Mouse (Mus musculus) neural tube, embryonic 15.5 days (tissue): ENCODE data around the gene Gm17359. TPM values are rescaled to one million over a fixed set of nuclear protein-coding genes. Genes with fewer than 3 reads are reported as not detected.

Experiments
- ATAC-seq: fragments of 200-750 bp; cut with Nextera tagmentation; 2 replicates; pipeline ENCODE4 v1.8.0; 2017; ENCODE audit warnings: mild to moderate bottlenecking, moderate TSS enrichment, moderate library complexity; ENCODE audit not compliant: low FRiP score
- H3K27ac ChIP-seq: fragments of 300-500 bp; sonication (generic); replicated peaks from 2 replicates; pipeline ENCODE4 v1.5.1; 2015; ENCODE audit warnings: mild to moderate bottlenecking, inconsistent platforms
- H3K27me3 ChIP-seq: fragments of 300-500 bp; sonication (generic); replicated peaks from 2 replicates; pipeline ENCODE4 v1.6.1; 2015; ENCODE audit warnings: inconsistent platforms
- H3K36me3 ChIP-seq: fragments of 300-500 bp; sonication (generic); 2 replicates; pipeline ENCODE4 v1.6.1; 2015; ENCODE audit warnings: inconsistent platforms
- H3K4me1 ChIP-seq: fragments of 300-500 bp; sonication (generic); 2 replicates; pipeline ENCODE4 v1.6.1; 2015; ENCODE audit warnings: inconsistent platforms
- H3K4me2 ChIP-seq: fragments of 300-500 bp; sonication (generic); 2 replicates; pipeline ENCODE4 v1.6.1; 2015; ENCODE audit warnings: inconsistent platforms, mild to moderate bottlenecking, moderate library complexity
- H3K4me3 ChIP-seq: fragments of 300-500 bp; sonication (generic); replicated peaks from 2 replicates; pipeline ENCODE4 v1.5.1; 2015; ENCODE audit warnings: mild to moderate bottlenecking, inconsistent platforms
- H3K9ac ChIP-seq: fragments of 300-500 bp; sonication (generic); replicated peaks from 2 replicates; pipeline ENCODE4 v1.6.1; 2015; ENCODE audit warnings: mild to moderate bottlenecking, inconsistent platforms
- H3K9me3 ChIP-seq: fragments of 300-500 bp; sonication (generic); replicated peaks from 2 replicates; pipeline ENCODE4 v1.6.1; 2016; ENCODE audit warnings: inconsistent platforms
- WGBS: fragments of 180-500 bp; shearing (Covaris S2); methylation state at CpG from one replicate; pipeline ENCODE4 v1.1.7; 2015; ENCODE audit warnings: mixed read lengths; 5-methylcytosine and 5-hydroxymethylcytosine counted together
- polyA plus RNA-seq: library from polyadenylated mRNA; unstranded; fragments of >200 nt; fragmentation: Nextera tagmentation; extraction: Ambion mirVana; gene quantifications from 2 replicates; pipeline ENCODE4 v1.2.1, GENCODE M21; 2015

Gene Gm17359
- polyA plus RNA-seq, 1 experiment from 2014 or later = not detected

DNA sequence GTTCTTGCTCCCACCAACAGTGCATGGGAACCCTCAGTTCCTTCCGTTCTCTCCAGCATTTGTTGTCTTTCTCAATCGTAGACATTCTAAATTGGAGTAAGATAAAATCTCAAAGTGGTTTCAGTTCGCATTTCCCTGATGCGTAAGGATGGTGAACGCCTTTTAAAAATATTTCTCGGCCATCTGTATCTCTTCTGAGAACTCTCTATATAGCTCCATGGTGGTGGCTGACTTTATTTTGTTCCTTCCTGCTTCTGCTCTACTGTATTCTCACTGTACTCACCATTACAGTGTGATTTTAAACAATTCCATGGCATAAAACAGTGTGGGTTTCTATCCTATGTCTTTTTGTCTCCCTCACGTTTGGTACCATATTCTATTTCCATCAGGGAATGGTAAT, 26.3 kb upstream of the Gm17359 start:
- Histone ChIP-seq H3K9me3 (no peaks in the 10 kb centered on the region), H3K4me2 (no peak overlapping the region), H3K9ac (no peak overlapping the region), H3K36me3 (no peaks in the 10 kb centered on the region), H3K27ac (no peak overlapping the region), H3K4me3 (no peak overlapping the region), H3K4me1 (peaks cover 4% of the 10 kb centered on the region; the same call in 1 of the 2 replicates), H3K27me3 (no peaks in the 10 kb centered on the region)
- ATAC-seq = no peak
- WGBS = 81% methylated on average over 7 of the region's 7 CpGs

DNA sequence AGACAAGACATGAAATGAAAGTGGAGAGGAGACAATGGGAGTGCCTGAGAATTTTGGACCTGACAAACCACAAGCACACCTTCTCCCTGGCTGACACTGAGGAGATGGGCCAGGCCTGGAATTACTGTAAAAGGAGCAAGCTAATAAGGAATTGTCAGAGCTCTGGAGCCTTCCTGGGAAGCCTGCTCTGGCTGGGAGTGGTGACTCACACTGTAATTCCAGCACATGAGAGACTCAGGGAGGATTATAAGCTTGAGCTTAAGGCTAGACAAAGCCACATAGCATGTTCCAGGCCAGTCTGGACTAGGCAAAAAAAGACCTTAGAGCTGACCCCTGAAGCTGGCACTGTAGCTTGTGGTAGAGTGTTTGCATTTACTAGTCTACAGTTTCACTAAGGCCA, 24.6 kb upstream of the Gm17359 start:
- no peak overlapping the region for H3K27ac ChIP-seq
- no peak overlapping the region for H3K9ac ChIP-seq
- H3K9me3 ChIP-seq = no peaks in the 10 kb centered on the region
- H3K4me1 ChIP-seq = peaks cover 4% of the 10 kb centered on the region; the same call in 1 of the 2 replicates
- H3K4me3 ChIP-seq = no peak overlapping the region
- no peaks in the 10 kb centered on the region for H3K27me3 ChIP-seq
- H3K36me3 ChIP-seq = no peaks in the 10 kb centered on the region
- H3K4me2 ChIP-seq = no peak overlapping the region
- no peak for ATAC-seq

DNA sequence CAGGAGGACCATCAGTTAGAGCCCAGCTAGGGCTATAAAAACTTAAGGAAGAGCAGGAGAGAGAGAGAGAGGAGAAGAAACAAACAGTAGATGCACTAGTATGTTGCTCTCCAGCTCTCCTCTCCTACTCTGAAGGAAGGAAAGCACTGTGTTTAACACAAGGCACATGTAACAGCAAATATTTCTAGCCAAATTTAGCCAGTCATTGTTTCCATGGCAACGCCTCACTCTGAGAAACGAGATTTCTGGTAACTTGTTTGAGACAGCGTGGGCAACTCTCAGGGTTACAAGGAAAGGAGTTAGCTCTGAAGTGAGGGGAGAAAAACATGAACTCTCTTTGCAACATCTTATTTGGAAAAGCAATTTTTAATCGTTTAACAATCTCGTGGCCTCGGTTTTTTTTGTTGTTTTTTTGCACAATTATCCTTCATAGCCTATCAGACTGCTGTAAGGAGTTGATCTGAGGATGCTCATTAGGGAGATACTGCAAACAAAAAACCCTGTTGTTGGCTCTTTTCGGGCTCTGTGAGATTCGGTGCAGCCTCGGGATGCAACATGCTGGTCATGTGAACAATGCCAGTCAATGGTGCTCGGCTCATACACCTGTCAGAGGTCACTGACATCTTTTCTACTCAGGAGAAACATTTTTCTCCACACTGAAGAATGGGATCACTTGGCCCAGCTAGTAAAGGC, 22.3 kb upstream of the Gm17359 start:
- peaks cover 4% of the 10 kb centered on the region; the same call in 1 of the 2 replicates for H3K4me1 ChIP-seq

DNA sequence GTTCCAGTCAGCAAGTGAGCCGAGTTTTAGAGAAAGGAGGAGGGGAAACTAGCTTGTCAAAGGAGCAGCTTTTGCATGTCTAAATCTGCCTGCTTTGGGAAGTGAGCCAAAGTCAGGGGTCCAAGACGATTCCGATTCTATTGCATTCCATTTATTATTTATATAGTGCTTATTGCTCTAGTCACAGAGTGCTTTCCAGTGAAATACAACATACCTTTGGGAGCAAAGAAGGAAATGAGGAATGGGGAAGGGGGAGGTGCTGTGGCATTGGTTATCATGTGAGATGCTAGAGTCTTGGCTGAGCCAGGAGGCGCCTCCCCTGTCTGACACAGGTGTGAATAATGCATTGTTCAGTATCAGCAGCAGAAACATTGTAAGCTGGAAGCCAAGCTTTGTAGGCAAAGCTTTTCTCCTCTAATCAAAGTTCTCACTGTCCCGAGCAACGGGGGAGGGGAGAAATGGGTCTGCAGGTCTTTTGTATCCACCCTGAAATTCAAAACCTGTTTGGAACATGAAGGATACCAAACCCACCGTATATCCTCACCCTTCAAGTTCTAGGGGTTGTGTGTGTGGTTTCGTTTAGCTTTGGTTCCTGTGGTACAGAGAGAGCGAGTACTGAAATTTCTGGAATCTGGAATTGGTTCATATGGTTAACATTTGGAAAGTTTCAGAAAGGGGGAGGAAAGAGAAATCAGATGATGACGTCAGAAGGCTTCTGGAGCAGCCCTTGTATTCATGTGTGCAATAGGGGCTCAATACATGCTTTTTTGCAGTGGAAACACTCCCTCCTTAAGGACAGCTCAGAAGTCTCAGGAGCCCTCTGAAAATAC, 11.5 kb upstream of the Gm17359 start:
- Histone ChIP-seq H3K4me1 (peaks cover 20% of the 10 kb centered on the region), H3K9me3 (no peaks in the 10 kb centered on the region), H3K27ac (0 out of 2 replicates have a peak overlapping the region, but pooled peaks have one; percentile 18), H3K9ac (no peak overlapping the region), H3K27me3 (no peaks in the 10 kb centered on the region), H3K4me3 (no peak overlapping the region), H3K36me3 (no peaks in the 10 kb centered on the region), H3K4me2 (peak overlapping the region; percentile 17; the same call in 1 of the 2 replicates)
- ATAC-seq = peak; percentile 54; the same call in 1 of the 2 replicates
- WGBS = 46% methylated on average over 10 of the region's 10 CpGs

More for the DNA sequence above, 22.3 kb upstream of the Gm17359 start:
- Histone ChIP-seq H3K27me3 (no peaks in the 10 kb centered on the region), H3K27ac (no peak overlapping the region), H3K4me3 (no peak overlapping the region), H3K9ac (no peak overlapping the region), H3K9me3 (no peaks in the 10 kb centered on the region), H3K4me2 (no peak overlapping the region), H3K36me3 (no peaks in the 10 kb centered on the region)
- 55% methylated on average over 10 of the region's 10 CpGs for whole genome bisulfite sequencing
- ATAC-seq = peak; percentile 80; the same call in 1 of the 2 replicates

DNA sequence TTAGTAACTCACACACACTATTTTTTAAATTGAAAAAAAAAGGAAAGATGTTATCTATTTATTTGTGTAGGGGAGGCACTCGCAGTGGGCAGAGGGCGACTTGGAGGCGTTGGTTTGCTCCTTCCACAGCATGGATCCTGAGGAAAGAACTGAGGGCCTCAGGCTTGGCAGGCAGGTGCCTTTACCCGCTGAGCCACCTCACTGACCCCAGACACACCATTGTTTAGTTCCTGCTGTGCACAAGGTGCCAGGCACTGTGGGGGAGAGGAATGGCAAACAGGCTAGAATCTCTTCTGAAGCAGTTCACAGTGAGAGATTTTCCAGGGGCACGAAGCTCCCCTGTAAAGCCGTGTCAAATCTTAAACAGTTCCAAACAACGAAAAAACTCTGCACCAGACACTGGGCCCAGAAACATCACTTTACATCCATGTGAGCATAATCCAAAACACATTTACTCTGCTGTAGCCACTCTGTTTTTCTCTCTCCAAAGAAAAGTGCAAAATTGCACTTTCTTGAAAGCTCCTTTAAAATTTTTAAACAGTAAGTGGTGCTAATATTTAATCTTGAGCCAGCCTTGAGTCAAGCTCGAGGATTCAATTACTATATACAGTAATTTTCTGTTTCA, 6.7 kb upstream of the Gm17359 start:
- Histone ChIP-seq H3K27me3 (no peaks in the 10 kb centered on the region), H3K4me1 (peaks cover 11% of the 10 kb centered on the region), H3K4me2 (no peak overlapping the region), H3K36me3 (no peaks in the 10 kb centered on the region), H3K9me3 (no peaks in the 10 kb centered on the region), H3K9ac (no peak overlapping the region), H3K4me3 (no peak overlapping the region), H3K27ac (no peak overlapping the region)
- ATAC-seq = no peak
- 31% methylated on average over 8 of the region's 8 CpGs for WGBS

DNA sequence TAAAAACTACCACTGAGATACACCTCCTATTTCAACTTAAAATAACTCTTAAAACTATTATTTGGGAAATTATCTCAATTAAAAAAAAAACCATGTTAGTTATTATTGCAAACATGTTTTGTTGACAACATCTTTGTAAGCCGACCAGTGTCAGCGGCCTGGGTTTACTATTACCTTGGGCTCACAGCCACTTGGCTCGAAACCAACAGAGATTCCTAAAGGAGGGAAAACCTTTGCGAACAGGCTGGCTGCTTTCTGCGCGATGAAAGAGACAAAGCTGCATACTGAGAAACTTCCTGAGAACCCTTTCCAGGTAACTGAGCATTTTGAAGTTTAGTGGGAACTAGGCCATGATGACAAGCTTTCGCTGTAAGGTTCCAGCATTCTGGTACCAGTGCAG, 3.4 kb upstream of the Gm17359 start:
- no peak for ATAC-seq
- no peaks in the 10 kb centered on the region for H3K36me3 ChIP-seq

DNA sequence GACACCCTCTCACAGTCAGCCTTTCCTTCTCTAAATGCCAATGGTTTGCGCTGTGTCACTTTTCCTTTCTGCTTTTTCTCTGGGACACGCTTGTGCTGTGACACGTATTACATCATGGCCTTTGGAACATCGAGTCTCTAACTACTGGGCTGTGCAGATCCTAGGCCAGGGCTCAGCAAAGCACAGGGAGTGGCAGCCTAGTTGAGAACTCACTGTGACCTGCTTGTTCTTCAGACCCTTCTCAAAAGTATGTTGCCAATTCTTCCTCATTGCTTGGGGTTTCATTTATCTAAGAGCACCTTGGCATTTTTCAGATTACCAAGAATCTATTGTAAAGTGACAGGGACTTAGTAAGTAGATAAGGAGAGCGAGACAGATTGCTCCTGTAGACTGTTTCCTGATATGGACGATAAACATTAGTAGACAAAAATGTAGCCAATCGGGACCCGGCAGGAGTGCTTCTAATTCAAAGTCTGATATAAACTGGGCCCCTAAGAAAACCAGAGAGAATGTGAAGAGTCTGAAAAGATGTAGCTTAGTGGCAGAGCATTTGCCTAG, 2.7 kb upstream of the Gm17359 start:
- Histone ChIP-seq H3K27me3 (no peaks in the 10 kb centered on the region), H3K9me3 (no peaks in the 10 kb centered on the region), H3K4me1 (0 out of 2 replicates have a peak, but pooled peaks cover 3% of the 10 kb centered on the region), H3K4me3 (no peak overlapping the region), H3K27ac (no peak overlapping the region), H3K36me3 (no peaks in the 10 kb centered on the region), H3K4me2 (no peak overlapping the region), H3K9ac (no peak overlapping the region)
- 92% methylated on average over 8 of the region's 8 CpGs for WGBS
- no peak for ATAC-seq

More for the DNA sequence above, 3.4 kb upstream of the Gm17359 start:
- H3K27ac ChIP-seq = no peak overlapping the region
- H3K4me3 ChIP-seq = no peak overlapping the region
- no peaks in the 10 kb centered on the region for H3K9me3 ChIP-seq
- H3K4me2 ChIP-seq = no peak overlapping the region
- no peaks in the 10 kb centered on the region for H3K27me3 ChIP-seq
- no peak overlapping the region for H3K9ac ChIP-seq
- 82% methylated on average over 7 of the region's 7 CpGs for WGBS
- H3K4me1 ChIP-seq = 0 out of 2 replicates have a peak, but pooled peaks cover 3% of the 10 kb centered on the region

DNA sequence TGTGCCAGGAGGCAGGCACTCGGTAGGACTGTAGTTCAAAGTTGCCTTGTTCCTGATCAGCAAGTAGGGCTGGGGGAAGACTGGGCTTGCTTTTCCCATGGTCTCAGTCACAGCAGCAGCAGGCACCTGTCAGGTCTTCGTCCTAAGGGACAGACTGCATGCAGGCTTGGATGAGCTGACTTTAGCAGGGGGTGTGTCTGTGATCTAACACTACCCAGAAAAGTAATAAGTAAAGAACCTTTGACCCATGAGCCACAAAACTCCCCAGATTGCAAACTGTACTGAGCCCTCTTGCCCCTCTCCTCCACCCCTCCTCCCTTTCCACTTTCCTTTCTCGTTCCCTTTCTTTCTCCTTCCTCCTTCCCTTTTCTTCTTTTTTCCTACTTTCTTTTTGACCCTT, 4.3 kb downstream of the Gm17359 start:
- 57% methylated on average over 3 of the region's 3 CpGs for WGBS
- Histone ChIP-seq H3K27ac (no peak overlapping the region), H3K36me3 (no peaks in the 10 kb centered on the region), H3K27me3 (no peaks in the 10 kb centered on the region), H3K4me3 (no peak overlapping the region), H3K9me3 (no peaks in the 10 kb centered on the region), H3K9ac (no peak overlapping the region), H3K4me1 (no peaks in the 10 kb centered on the region), H3K4me2 (no peak overlapping the region)
- no peak for ATAC-seq

DNA sequence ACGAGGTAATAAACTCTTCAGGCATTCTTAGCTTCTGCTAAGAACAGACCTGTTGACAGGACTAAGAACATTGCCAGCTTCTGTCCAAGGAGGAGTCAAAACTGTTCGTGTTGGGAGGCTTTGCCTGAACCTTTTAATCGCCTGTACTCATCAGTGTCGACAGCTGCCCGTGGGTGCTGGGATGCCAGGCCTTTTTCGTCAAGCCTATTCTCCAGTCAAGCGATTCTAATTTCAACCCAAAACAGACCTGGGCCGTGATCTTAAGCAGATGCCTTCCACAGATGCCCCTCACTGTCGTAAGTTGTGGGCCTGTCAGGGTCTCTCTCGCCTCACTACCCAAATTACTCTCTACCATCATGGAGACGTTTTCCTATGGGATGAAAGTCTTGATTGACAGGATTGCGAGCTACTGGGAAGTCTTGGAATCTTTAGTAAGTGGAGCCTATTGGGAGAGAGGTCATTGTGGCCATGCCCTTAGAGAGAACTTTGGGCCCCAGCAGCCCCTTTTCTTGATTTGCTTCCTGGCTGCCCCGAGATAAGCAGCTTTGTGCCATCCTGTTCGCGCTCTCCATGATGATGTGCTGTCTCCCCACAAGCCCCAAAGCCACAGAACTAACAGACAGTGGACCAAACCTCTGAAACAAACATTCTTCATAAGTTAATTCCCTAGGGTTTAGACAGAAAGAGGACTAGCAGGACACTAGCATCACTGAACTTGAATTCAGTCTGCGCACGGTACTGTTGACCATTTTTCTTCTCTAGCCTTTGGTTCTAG, 6.7 kb downstream of the Gm17359 start:
- WGBS = 84% methylated on average over 17 of the region's 17 CpGs

DNA sequence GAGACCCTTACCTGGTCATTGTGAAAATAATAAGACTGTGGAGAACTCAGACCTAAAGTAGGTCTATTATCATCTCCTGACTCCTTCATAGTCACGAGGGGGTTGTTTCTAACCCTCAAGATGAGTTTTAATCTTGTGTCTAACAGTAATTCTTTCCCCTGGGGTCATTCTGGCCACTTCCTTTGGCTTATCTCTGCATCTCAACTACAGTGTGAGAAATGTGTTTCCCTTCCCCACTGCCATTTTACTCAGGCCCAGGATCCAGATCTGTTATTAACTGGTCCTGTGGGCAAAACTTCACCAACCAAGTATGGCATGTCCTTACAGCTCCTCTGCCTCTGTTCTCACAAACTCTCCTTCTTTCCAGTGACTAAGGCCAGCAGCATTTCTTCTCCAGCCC, 12.8 kb downstream of the Gm17359 start:
- Histone ChIP-seq H3K9ac (no peak overlapping the region), H3K27me3 (no peaks in the 10 kb centered on the region), H3K4me2 (no peak overlapping the region), H3K27ac (no peak overlapping the region), H3K4me1 (no peaks in the 10 kb centered on the region), H3K36me3 (no peaks in the 10 kb centered on the region), H3K9me3 (no peaks in the 10 kb centered on the region), H3K4me3 (no peak overlapping the region)
- no peak for ATAC-seq
- 74% methylated on average over 1 of the region's 1 CpGs for WGBS

More for the DNA sequence above, 6.7 kb downstream of the Gm17359 start:
- no peak overlapping the region for H3K4me2 ChIP-seq
- no peak overlapping the region for H3K27ac ChIP-seq
- H3K36me3 ChIP-seq = no peaks in the 10 kb centered on the region
- H3K4me1 ChIP-seq = no peaks in the 10 kb centered on the region
- H3K9me3 ChIP-seq = no peaks in the 10 kb centered on the region
- ATAC-seq = no peak
- no peak overlapping the region for H3K4me3 ChIP-seq
- H3K9ac ChIP-seq = no peak overlapping the region
- H3K27me3 ChIP-seq = no peaks in the 10 kb centered on the region

DNA sequence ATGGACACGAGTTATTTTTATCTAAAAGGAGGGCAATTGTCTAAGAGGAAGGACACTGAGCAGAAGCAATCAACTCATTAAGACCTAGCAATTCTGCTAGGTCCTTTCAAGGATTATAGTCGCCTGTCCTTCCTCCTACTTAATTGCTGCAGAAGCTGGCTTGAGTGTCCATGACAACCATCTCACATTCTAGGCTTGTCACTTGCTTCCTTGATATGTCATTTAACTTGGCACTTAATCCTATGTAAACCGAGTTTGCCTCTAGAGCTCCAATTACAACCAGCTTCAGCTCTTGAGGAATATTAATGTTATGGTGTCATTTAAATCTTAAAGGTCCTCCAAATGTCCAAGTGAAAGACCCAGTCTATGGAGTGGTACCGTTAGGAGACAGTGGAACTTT, 22.3 kb downstream of the Gm17359 start:
- Histone ChIP-seq H3K36me3 (no peaks in the 10 kb centered on the region), H3K4me2 (no peak overlapping the region), H3K4me3 (no peak overlapping the region), H3K4me1 (no peaks in the 10 kb centered on the region), H3K27me3 (no peaks in the 10 kb centered on the region), H3K27ac (no peak overlapping the region), H3K9me3 (no peaks in the 10 kb centered on the region), H3K9ac (no peak overlapping the region)
- WGBS = 28% methylated on average over 4 of the region's 4 CpGs
- ATAC-seq = no peak
